29 mouse cellular contexts compared by ENCODE assay signal in the genomic region with DNA sequence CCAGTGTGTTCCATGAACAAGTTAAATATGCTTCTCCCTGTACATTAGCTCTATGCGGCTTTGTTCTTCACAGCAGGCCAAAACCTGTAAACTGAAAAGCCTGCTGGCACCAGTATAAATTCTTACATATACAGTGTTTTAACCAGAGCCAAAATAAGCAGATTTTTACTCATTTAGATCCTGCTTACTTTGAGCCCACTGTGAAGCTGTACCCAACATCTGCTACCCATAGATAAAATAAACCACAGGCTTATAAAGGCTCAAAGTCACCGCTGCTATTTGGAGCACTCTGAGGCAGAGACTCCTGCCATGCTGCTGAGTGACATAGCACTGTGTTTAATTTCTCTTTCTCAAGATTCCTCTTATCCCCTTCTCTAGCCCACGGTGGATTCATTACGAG.
DNase-seq lines count a peak whose midpoint lies in the region; ATAC-seq lines count a peak whose summit lies in the region.
"Had no signal": no experiment of that assay in that cellular context is flagged by ENCODE, and none has a peak within 500 bp of the region (broad histone marks: within the 10 kb centered on the region; RNA-seq: fewer than 3 reads in every experiment).

No protein-coding gene starts in this region.

- 43% methylated on average over 4 of the region's 4 CpGs for WGBS in limb, embryonic 13.5 days
- 78% methylated on average over 4 of the region's 4 CpGs for WGBS in midbrain, embryonic 10.5 days

- H3K4me3 ChIP-seq in limb, embryonic 13.5 days = no peak overlapping the region
- no peak overlapping the region for H3K4me3 ChIP-seq in midbrain, embryonic 10.5 days
- H3K4me3 ChIP-seq: forebrain, embryonic 10.5 days; heart, embryonic 12.5 days; kidney, embryonic 15.5 days; midbrain, embryonic 12.5 days had no signal

- DNase-seq in frontal cortex, postnatal 10 days (ENCODE audit: low spot score in 2 of 2) = no peak
- peak; percentile 3 to 67 for DNase-seq in left cerebral cortex, postnatal 25 days (ENCODE audit: low spot score in 2 of 2)
- no peak for DNase-seq in left cerebral cortex, adult 18-20 months (ENCODE audit: low spot score in 2 of 2)
- DNase-seq in MEL-GATA-1-ER (ENCODE audit: extremely low read depth, low read depth) = peak; percentile 59
- DNase-seq in midbrain, embryonic 10.5 days (ENCODE audit: low spot score) = no peak
- DNase-seq in thymus, postnatal 36 days = no peak
- DNase-seq: adrenal gland, adult 2 months; B cell, adult 2 months; cerebellum, adult 2 months; cerebellum, postnatal 25 days; gastrocnemius, postnatal 14 days; heart, adult 11 months; heart, postnatal 14 days; kidney, postnatal 36 days; layer of hippocampus, postnatal 36 days; liver, postnatal 0 days; thymus, postnatal 25 days had no signal

- H3K27ac ChIP-seq in limb, embryonic 13.5 days = no peak overlapping the region
- H3K27ac ChIP-seq in midbrain, embryonic 10.5 days (replicated peaks) = no peak overlapping the region
- H3K27ac ChIP-seq: forebrain, embryonic 10.5 days; kidney, embryonic 15.5 days; macrophage; midbrain, embryonic 12.5 days had no signal

- no peaks in the 10 kb centered on the region for H3K9me3 ChIP-seq in limb, embryonic 13.5 days
- no peaks in the 10 kb centered on the region for H3K9me3 ChIP-seq in midbrain, embryonic 10.5 days (replicated peaks)
- H3K9me3 ChIP-seq: forebrain, embryonic 10.5 days; G1E; heart, embryonic 12.5 days; kidney, embryonic 15.5 days; midbrain, embryonic 12.5 days had no signal

- no peak overlapping the region for H3K4me2 ChIP-seq in limb, embryonic 13.5 days (replicated peaks)
- H3K4me2 ChIP-seq: heart, embryonic 12.5 days; kidney, embryonic 15.5 days; liver, embryonic 11.5 days; midbrain, embryonic 12.5 days had no signal

- peak; percentile 99 for ATAC-seq in frontal cortex, adult (ENCODE audit: low TSS enrichment)
- peak; percentile 59 for ATAC-seq in limb, embryonic 13.5 days (ENCODE audit: low FRiP score, low read depth)
- ATAC-seq: intestine, postnatal 0 days; liver, postnatal 0 days; lung, postnatal 0 days had no signal

- intact Hi-C loops in left cerebral cortex, postnatal 25 days (cut with DNase I) = no loop called here

- H3K4me1 ChIP-seq in limb, embryonic 13.5 days = peaks cover 5% of the 10 kb centered on the region; the same call in 1 of the 2 replicates
- no peaks in the 10 kb centered on the region for H3K4me1 ChIP-seq in midbrain, embryonic 10.5 days
- H3K4me1 ChIP-seq: forebrain, embryonic 10.5 days; heart, embryonic 12.5 days; kidney, embryonic 15.5 days; midbrain, embryonic 12.5 days had no signal

- H3K27me3 ChIP-seq in limb, embryonic 13.5 days = no peaks in the 10 kb centered on the region
- H3K27me3 ChIP-seq in midbrain, embryonic 10.5 days (ENCODE audit: low read depth, poor library complexity, severe bottlenecking) = no peaks in the 10 kb centered on the region
- H3K27me3 ChIP-seq: CH12.LX; heart, embryonic 12.5 days; kidney, embryonic 15.5 days; midbrain, embryonic 12.5 days had no signal

- H3K36me3 ChIP-seq in limb, embryonic 13.5 days = no peaks in the 10 kb centered on the region
- H3K36me3 ChIP-seq in midbrain, embryonic 10.5 days = no peaks in the 10 kb centered on the region
- H3K36me3 ChIP-seq: forebrain, embryonic 10.5 days; G1E; heart, embryonic 12.5 days; kidney, embryonic 15.5 days; midbrain, embryonic 12.5 days had no signal

- no peak overlapping the region for H3K9ac ChIP-seq in limb, embryonic 13.5 days
- H3K9ac ChIP-seq: heart, embryonic 12.5 days; kidney, embryonic 15.5 days; liver, postnatal 0 days; midbrain, embryonic 12.5 days had no signal

Comparison
In these comparisons a context has a peak if more than half of its experiments do, and no peak if none do; other contexts are left out.
1. DNase-seq: peak in left cerebral cortex, postnatal 25 days (2 of 2) and MEL-GATA-1-ER (single experiment); none in frontal cortex, postnatal 10 days (0 of 2), left cerebral cortex, adult 18-20 months (0 of 2), midbrain, embryonic 10.5 days (single experiment) and thymus, postnatal 36 days (0 of 2).